Mouse (Mus musculus): ENCODE results near the gene Rxra. TPM values are rescaled to one million over a fixed set of nuclear protein-coding genes. Genes with fewer than 3 reads are reported as not detected.

The Rxra gene
- polyA plus RNA-seq, 1 experiment = 7.0 TPM

DNA sequence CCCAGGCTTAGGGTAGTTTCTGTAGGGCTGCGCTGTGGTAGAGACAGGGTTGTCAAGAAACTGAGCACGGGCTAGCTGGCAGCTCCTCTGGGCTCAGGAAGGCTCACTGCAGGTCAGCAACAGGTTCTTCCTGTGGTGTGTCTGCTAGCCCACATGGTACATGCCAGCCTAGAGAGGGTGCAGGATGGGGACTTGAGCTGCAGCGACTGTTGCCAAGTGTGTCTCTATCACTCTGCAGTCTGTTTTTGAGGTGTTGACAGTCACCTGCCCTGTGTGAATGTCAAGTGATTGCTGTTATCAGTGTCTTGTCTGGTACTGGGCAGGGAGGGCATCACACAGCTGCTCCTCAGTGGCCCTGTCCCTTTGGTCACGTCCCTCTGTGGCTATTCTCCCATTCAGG is 52.8 kb downstream of the Rxra start:
- H3K4me1 ChIP-seq = peaks cover 22% of the 10 kb centered on the region; the same call in 1 of the 2 replicates

DNA sequence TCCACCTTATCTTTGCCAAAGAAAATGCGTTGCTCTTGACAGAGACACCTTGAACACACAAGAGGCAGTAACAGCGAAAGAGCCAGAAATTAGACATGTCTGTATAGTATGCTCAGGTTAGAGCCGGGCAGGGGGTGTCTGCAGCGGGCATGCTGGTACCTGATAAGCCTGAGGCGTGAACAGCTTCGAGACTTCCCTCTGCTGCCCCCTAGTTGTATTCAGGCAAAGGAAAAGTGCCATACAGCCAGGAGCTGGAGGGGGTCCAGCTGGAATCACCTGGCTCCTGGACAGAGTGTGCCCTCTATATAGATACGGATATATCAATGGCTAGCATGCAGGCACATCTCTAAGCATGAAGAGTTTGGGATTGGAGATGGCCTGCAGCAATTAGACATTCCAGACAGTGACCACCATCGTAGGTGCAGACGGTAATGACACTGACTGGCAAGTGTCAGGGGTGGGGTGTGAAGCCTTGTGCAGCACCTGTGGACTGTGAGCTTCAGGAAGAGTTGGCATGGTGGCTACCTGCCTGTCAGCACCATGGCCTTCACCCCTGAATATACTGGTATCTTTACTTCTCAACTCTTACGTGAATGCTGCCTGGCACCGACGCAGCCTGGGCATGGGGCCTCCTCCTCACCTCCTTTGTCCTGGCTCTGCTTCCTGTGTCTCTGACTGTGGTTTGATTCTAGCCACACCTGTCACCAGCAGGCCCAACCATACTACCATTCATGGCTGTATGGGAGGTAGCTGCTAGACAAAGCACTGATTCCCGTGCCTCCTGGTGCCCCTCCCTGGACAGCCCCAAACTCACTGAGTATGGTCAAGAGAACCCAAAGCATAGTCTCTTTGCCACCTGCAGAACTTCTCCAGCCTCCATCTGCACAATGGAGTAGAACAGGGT is 54.0 kb downstream of the Rxra start:
- Histone ChIP-seq H3K4me3 (replicated peaks) (no peak overlapping the region), H3K9me3 (no peaks in the 10 kb centered on the region), H3K27me3 (replicated peaks) (peaks cover 93% of the 10 kb centered on the region), H3K36me3 (replicated peaks; ENCODE audit: low read length) (no peaks in the 10 kb centered on the region), H3K4me1 (peaks cover 34% of the 10 kb centered on the region)
- TF ChIP-seq FLI1 (IDR thresholded peaks at IDR 0.05; ENCODE audit: low read length) (no peak), GATA1 (IDR thresholded peaks at IDR 0.05; ENCODE audit: borderline replicate concordance, low read length) (no peak)

More for the DNA sequence above, 52.8 kb downstream of the Rxra start:
- no peak for TF ChIP-seq FLI1 (IDR thresholded peaks at IDR 0.05; ENCODE audit: low read length)
- TF ChIP-seq GATA1 (IDR thresholded peaks at IDR 0.05; ENCODE audit: borderline replicate concordance, low read length) = no peak
- peaks cover 93% of the 10 kb centered on the region for H3K27me3 ChIP-seq (replicated peaks)
- peak overlapping the region; percentile 14 for H3K4me3 ChIP-seq (replicated peaks)
- H3K36me3 ChIP-seq (replicated peaks; ENCODE audit: low read length) = no peaks in the 10 kb centered on the region
- H3K9me3 ChIP-seq = no peaks in the 10 kb centered on the region

DNA sequence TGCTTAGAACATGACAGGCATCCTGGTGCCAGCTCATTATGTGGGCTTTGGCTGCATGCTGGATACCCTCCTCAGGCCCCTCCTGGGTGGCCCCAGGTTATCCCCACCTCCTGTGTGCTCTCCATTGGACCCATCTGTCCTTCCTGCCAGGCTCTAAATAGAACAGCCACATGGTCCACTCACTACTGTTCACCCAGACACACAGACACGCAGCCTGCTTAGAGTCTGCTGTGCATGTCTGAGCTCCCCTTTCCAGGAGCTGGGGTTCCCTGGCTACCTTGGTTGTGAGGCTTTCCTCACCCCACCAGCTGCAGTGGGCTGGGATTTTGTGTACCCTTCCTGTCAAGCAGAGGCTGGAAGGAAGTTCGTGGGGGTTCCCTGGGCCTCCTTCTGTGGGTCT is 56.8 kb downstream of the Rxra start:
- no peak for TF ChIP-seq FLI1 (IDR thresholded peaks at IDR 0.05; ENCODE audit: low read length)
- no peak for TF ChIP-seq GATA1 (IDR thresholded peaks at IDR 0.05; ENCODE audit: borderline replicate concordance, low read length)
- Histone ChIP-seq H3K36me3 (replicated peaks; ENCODE audit: low read length) (no peaks in the 10 kb centered on the region), H3K4me3 (replicated peaks) (no peak overlapping the region), H3K27me3 (replicated peaks) (peaks cover 96% of the 10 kb centered on the region), H3K9me3 (no peaks in the 10 kb centered on the region), H3K4me1 (peaks cover 39% of the 10 kb centered on the region)

DNA sequence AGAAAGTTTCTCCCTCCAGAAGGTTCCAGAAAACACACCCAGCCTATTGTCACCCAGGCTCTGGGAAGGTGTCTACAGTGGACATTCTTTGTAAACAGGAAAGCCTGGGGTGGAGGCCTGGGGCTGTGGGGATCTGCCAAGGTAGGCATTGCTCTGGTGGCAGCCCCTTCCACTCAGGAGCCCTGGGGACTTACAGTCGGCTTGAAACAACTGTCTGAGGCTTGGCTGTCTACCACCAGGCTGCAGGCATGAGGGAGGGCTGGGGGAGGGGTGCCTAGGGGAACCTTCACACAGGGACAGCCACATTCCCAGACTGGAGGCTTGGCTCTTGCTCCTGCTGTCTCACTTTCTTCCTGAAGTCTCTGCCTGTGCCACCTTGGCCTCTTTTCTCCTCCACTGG is 58.1 kb downstream of the Rxra start:
- H3K4me3 ChIP-seq (replicated peaks) = no peak overlapping the region
- H3K4me1 ChIP-seq = peaks cover 42% of the 10 kb centered on the region
- no peaks in the 10 kb centered on the region for H3K9me3 ChIP-seq
- no peaks in the 10 kb centered on the region for H3K36me3 ChIP-seq (replicated peaks; ENCODE audit: low read length)
- H3K27me3 ChIP-seq (replicated peaks) = peaks cover 96% of the 10 kb centered on the region
- TF ChIP-seq GATA1 (IDR thresholded peaks at IDR 0.05; ENCODE audit: borderline replicate concordance, low read length) (no peak), FLI1 (IDR thresholded peaks at IDR 0.05; ENCODE audit: low read length) (no peak)

DNA sequence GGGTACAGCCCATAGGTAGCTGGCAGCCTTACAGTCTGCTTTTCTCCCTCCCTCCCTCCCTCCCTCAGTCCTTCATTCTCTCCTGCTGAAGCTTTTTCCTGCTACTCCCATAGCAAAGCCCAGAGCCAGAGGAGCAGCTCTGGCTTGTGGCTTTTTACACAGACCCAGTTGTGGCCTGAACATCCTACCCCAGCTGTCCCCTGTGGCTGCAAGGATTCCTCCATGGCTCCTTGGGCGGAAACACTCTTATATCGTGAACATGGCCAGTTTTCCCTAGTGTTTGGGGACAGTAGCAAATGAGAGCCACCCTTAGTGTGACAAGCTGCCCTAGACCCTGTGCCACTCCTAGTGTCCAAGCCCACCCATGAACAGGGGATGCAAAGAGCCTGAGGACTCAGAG is 58.6 kb downstream of the Rxra start:
- no peaks in the 10 kb centered on the region for H3K36me3 ChIP-seq (replicated peaks; ENCODE audit: low read length)
- no peak overlapping the region for H3K4me3 ChIP-seq (replicated peaks)
- peaks cover 96% of the 10 kb centered on the region for H3K27me3 ChIP-seq (replicated peaks)
- no peaks in the 10 kb centered on the region for H3K9me3 ChIP-seq
- peaks cover 47% of the 10 kb centered on the region for H3K4me1 ChIP-seq
- no peak for TF ChIP-seq GATA1 (IDR thresholded peaks at IDR 0.05; ENCODE audit: borderline replicate concordance, low read length)
- TF ChIP-seq FLI1 (IDR thresholded peaks at IDR 0.05; ENCODE audit: low read length) = no peak

DNA sequence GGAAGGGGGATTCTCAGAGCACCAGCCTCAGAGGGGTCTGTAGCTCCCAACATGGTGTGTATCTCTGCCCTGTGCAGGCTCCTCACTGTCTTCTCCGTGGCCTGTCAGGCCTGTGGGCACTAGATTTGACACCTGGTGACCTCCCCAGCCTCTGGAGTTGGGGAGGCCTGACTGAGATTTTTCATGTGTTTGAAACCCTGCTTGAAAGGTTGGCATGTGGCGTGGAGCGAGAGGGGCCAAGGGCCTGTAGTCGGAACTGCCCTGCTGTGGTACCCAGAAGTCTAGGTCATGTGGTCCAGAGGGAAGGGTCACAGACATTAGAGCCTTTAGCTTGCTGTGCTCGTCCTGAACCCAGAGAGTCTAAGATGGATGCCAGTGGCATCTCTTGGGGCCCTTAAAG is 60.6 kb downstream of the Rxra start:
- Histone ChIP-seq H3K4me3 (replicated peaks) (no peak overlapping the region), H3K9me3 (no peaks in the 10 kb centered on the region), H3K36me3 (replicated peaks; ENCODE audit: low read length) (no peaks in the 10 kb centered on the region), H3K27me3 (replicated peaks) (peaks cover 89% of the 10 kb centered on the region), H3K4me1 (peaks cover 62% of the 10 kb centered on the region)
- no peak for TF ChIP-seq GATA1 (IDR thresholded peaks at IDR 0.05; ENCODE audit: borderline replicate concordance, low read length)
- TF ChIP-seq FLI1 (IDR thresholded peaks at IDR 0.05; ENCODE audit: low read length) = no peak

DNA sequence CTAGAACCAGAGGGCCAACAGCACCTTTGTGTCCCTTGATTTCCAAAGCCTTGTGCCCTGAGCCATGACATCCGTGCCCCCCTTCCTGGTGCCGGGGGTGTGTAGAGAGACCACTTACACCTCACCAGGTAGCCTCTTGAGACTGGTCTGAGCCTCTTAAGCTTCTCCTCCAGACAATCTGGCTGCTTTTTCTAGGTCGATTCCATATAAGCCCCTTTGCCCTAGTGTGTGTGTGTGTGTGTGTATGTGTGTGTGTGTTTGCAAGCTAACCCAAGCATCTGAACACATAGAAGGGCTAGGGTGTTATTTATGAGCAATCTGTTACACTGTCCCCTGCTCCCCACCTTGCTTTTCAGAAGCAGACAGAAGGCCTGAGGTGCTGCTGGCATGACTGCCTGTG is 62.2 kb downstream of the Rxra start:
- Histone ChIP-seq H3K9me3 (no peaks in the 10 kb centered on the region), H3K27me3 (replicated peaks) (peaks cover 86% of the 10 kb centered on the region), H3K4me1 (peaks cover 65% of the 10 kb centered on the region), H3K4me3 (replicated peaks) (no peak overlapping the region), H3K36me3 (replicated peaks; ENCODE audit: low read length) (no peaks in the 10 kb centered on the region)
- TF ChIP-seq GATA1 (IDR thresholded peaks at IDR 0.05; ENCODE audit: borderline replicate concordance, low read length) = no peak
- TF ChIP-seq FLI1 (IDR thresholded peaks at IDR 0.05; ENCODE audit: low read length) = no peak

DNA sequence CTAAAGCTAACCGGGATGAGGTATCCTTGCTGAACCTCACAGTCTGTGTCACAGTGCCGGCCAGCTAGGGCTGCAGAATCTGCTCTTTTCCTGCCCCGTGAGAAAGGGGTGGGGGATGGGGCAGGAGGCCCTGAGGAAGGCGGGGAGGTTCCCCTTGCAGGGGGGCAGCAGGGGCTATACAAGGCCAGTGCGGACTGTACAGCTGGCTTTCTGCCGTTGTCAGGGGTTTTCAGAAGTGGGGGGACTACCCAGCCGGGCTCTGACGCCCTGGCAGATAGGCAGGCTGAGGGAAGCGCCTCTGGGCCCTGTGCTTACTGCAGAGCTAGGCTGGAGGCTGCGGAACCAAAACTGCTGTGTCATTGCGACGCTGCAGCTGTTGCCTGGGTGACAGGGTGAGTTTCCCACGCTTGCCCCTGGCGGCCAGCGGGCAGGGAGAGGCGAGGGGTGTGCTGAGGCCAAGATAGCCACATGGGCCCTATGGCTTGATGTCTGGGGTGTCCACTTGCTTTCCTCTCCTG is 63.9 kb downstream of the Rxra start:
- peaks cover 59% of the 10 kb centered on the region for H3K4me1 ChIP-seq
- TF ChIP-seq GATA1 (IDR thresholded peaks at IDR 0.05; ENCODE audit: borderline replicate concordance, low read length) = no peak
- no peak for TF ChIP-seq FLI1 (IDR thresholded peaks at IDR 0.05; ENCODE audit: low read length)
- no peaks in the 10 kb centered on the region for H3K36me3 ChIP-seq (replicated peaks; ENCODE audit: low read length)
- no peaks in the 10 kb centered on the region for H3K9me3 ChIP-seq
- H3K4me3 ChIP-seq (replicated peaks) = peak overlapping the region; percentile 87
- peaks cover 81% of the 10 kb centered on the region for H3K27me3 ChIP-seq (replicated peaks)

DNA sequence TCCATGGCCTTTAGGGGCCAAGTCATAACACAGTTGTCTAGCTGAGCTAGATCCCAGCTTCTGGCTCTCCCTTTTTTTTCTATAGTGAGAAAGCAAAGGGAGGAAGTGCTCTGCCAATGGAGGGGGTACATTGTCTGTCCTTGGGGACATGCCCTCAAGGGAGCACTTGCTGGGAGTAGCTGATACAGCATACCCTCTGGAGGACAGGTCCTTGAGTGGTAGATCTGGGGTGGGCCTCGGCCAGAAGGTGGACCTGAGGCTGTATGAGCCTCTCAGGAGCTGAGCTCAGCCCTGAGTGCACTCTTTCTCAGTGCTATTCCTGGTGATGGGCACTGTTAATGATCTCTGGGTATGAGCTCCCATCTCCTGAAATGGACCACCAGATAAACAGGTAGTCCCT is 66.9 kb downstream of the Rxra start:
- peaks cover 62% of the 10 kb centered on the region for H3K4me1 ChIP-seq
- peaks cover 74% of the 10 kb centered on the region for H3K27me3 ChIP-seq (replicated peaks)
- H3K4me3 ChIP-seq (replicated peaks) = no peak overlapping the region
- H3K36me3 ChIP-seq (replicated peaks; ENCODE audit: low read length) = no peaks in the 10 kb centered on the region
- H3K9me3 ChIP-seq = no peaks in the 10 kb centered on the region
- TF ChIP-seq FLI1 (IDR thresholded peaks at IDR 0.05; ENCODE audit: low read length) (no peak), GATA1 (IDR thresholded peaks at IDR 0.05; ENCODE audit: borderline replicate concordance, low read length) (no peak)

Data from megakaryocyte, embryonic 14.5 days (primary cell).